20 mouse cellular contexts compared by ENCODE assay signal in the genomic region with DNA sequence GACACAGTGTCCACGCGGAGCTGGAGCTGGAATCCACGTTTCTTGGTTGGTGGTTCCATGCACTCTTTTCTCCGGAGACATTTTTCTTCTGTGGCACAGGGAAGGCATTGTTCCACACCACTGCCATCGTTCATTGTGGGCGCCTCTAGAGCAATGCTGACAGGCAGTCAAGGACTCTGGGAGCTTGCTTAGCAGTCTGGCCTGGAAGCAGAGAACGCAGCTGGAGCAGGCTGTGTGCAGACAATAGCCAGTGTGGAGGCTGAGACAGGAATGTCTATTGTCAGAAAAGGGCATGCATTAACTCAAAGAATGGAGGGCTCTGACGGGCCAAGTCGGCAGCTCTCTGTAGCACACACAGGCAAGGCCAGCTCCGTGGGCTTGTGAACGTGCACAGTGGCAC. TPM values are rescaled to one million over a fixed set of nuclear protein-coding genes. Genes with fewer than 3 reads are reported as not detected.
DNase-seq lines count a peak whose midpoint lies in the region; ATAC-seq lines count a peak whose summit lies in the region.
"Had no signal": no experiment of that assay in that cellular context is flagged by ENCODE, and none has a peak within 500 bp of the region (broad histone marks: within the 10 kb centered on the region; RNA-seq: fewer than 3 reads in every experiment).

No protein-coding gene starts in this region.

- intact Hi-C loops in left cerebral cortex, postnatal 36 days (cut with DNase I): no loop called here
- intact Hi-C loops in left cerebral cortex, postnatal 4 days (cut with DNase I): no loop called here

- DNase-seq in adrenal gland, adult 8-10 months: peak; percentile 40
- DNase-seq in adrenal gland, postnatal 14 days: no peak
- no peak for DNase-seq in frontal cortex, postnatal 10 days (ENCODE audit: low spot score in 2 of 2)
- peak; percentile 13 to 19 for DNase-seq in left cerebral cortex, postnatal 36 days (ENCODE audit: low spot score in 2 of 2)
- DNase-seq in left cerebral cortex, postnatal 4 days: no peak
- DNase-seq in brain, adult 2 months (ENCODE audit: low read depth, low spot score): peak; percentile 69
- no peak for DNase-seq in lung, postnatal 10 days
- DNase-seq: cerebellum, adult 8-10 months; cerebellum, postnatal 25 days; gastrocnemius, adult 2 months; gastrocnemius, postnatal 36 days; heart, adult 18-20 months; kidney, adult 11 months; kidney, postnatal 14 days; right cerebral cortex, postnatal 14 days; thymus, postnatal 4 days had no signal

- ATAC-seq in frontal cortex, adult (ENCODE audit: low TSS enrichment): peak; percentile 24; the same call in 1 of the 2 replicates
- ATAC-seq: inflammation-experienced regulatory T-cells, adult 6 months; lung, postnatal 0 days; midbrain, embryonic 13.5 days had no signal

RNA-seq across cellular contexts. Expression of a gene that starts 25.7 kb away (rescaled TPM):
- total RNA-seq in adrenal gland, adult 8-10 months (2022): 100 to 1,000 TPM in 1 of 4 experiments, 10 to 100 TPM in 3; 92.3 to 122 (median 99.0) TPM
- 70.1 and 88.2 TPM in 2 replicates for total RNA-seq in adrenal gland, postnatal 14 days (2021)
- total RNA-seq in left cerebral cortex, postnatal 36 days (2021): 100 to 1,000 TPM; 195 to 250 TPM
- 10 to 100 TPM; 31.2 to 32.8 TPM for total RNA-seq in left cerebral cortex, postnatal 4 days (2021)

Comparison
In these comparisons a context has a peak if more than half of its experiments do, and no peak if none do; other contexts are left out.
1. DNase-seq: peak in adrenal gland, adult 8-10 months (single experiment), left cerebral cortex, postnatal 36 days (2 of 2) and brain, adult 2 months (single experiment); none in adrenal gland, postnatal 14 days (single experiment), frontal cortex, postnatal 10 days (0 of 2), left cerebral cortex, postnatal 4 days (single experiment) and lung, postnatal 10 days (single experiment).